Mouse (Mus musculus) stomach, embryonic 14.5 days (tissue): ENCODE data around the gene Slc46a2. TPM values are rescaled to one million over a fixed set of nuclear protein-coding genes. Genes with fewer than 3 reads are reported as not detected.

Experiments used
- ATAC-seq: fragments of 200-750 bp; cut with Nextera tagmentation; 2 replicates; pipeline ENCODE4 v1.8.0; 2017; ENCODE audit warnings: low read depth, moderate TSS enrichment; ENCODE audit not compliant: insufficient number of reproducible peaks, insufficient read depth, low FRiP score
- H3K27ac ChIP-seq: fragments of 300-500 bp; sonication (generic); 2 replicates; pipeline ENCODE4 v1.5.1; 2014; ENCODE audit warnings: mild to moderate bottlenecking, low read length, moderate library complexity, mixed read lengths
- H3K27me3 ChIP-seq: fragments of 300-500 bp; sonication (generic); 2 replicates; pipeline ENCODE4 v1.6.1; 2014; ENCODE audit warnings: low read length, control low read depth, mixed read lengths; ENCODE audit not compliant: control insufficient read depth, insufficient read depth
- H3K36me3 ChIP-seq: fragments of 300-500 bp; sonication (generic); 2 replicates; pipeline ENCODE4 v1.6.1; 2014; ENCODE audit warnings: mild to moderate bottlenecking, control low read depth, low read length, moderate library complexity, mixed read lengths; ENCODE audit not compliant: control insufficient read depth, insufficient read depth
- H3K4me1 ChIP-seq: fragments of 300-500 bp; sonication (generic); 2 replicates; pipeline ENCODE4 v1.6.1; 2014; ENCODE audit warnings: low read length, control low read depth, mixed read lengths; ENCODE audit not compliant: control insufficient read depth, insufficient read depth
- H3K4me2 ChIP-seq: fragments of 300-500 bp; sonication (generic); replicated peaks from 2 replicates; pipeline ENCODE4 v1.6.1; 2014; ENCODE audit warnings: low read depth, low read length, control low read depth
- H3K4me3 ChIP-seq: fragments of 300-500 bp; sonication (generic); 2 replicates; pipeline ENCODE4 v1.5.1; 2014; ENCODE audit warnings: low read depth, low read length, control low read depth
- H3K9ac ChIP-seq: fragments of 300-500 bp; sonication (generic); replicated peaks from 2 replicates; pipeline ENCODE4 v1.6.1; 2014; ENCODE audit warnings: low read depth, mild to moderate bottlenecking, control low read depth, low read length, moderate library complexity, mixed read lengths
- H3K9me3 ChIP-seq: fragments of 300-500 bp; sonication (generic); 2 replicates; pipeline ENCODE4 v1.6.1; 2016; ENCODE audit warnings: low read depth, low read length, control low read depth; ENCODE audit not compliant: control insufficient read depth
- WGBS: fragments of 180-500 bp; shearing (Covaris S2); extraction: QIAGEN DNeasy Blood & Tissue Kit; methylation state at CpG from one replicate; pipeline ENCODE4 v1.1.7; 2014; 5-methylcytosine and 5-hydroxymethylcytosine counted together
- polyA plus RNA-seq: library from polyadenylated mRNA; unstranded; fragments of >200 nt; fragmentation: Nextera tagmentation; extraction: Ambion mirVana; gene quantifications from 2 replicates; pipeline ENCODE4 v1.2.1, GENCODE M21; 2014

Slc46a2 gene
- polyA plus RNA-seq, 1 experiment from 2014 or later: 0.12 TPM

- H3K36me3 ChIP-seq: peaks cover 3% of the 10 kb centered on the region; the same call in 1 of the 2 replicates
- ATAC-seq: peak; percentile 78
- H3K27me3 ChIP-seq: no peaks in the 10 kb centered on the region
- 51% methylated on average over 16 of the region's 16 CpGs for WGBS
- H3K4me2 ChIP-seq: no peak overlapping the region
- H3K27ac ChIP-seq: peak overlapping the region; percentile 72; the same call in 1 of the 2 replicates
- no peaks in the 10 kb centered on the region for H3K4me1 ChIP-seq
- no peaks in the 10 kb centered on the region for H3K9me3 ChIP-seq
- no peak overlapping the region for H3K9ac ChIP-seq
- no peak overlapping the region for H3K4me3 ChIP-seq
Observed at GRCm38 (mm10) chr4:59859693-59860425, 55.0 kb downstream of the Slc46a2 start.

Other genes starting within 250 kb of the Slc46a2 start
- 55.4 and 57.6 TPM in 2 replicates for gene Inip, start 113.5 kb downstream of the Slc46a2 start, polyA plus RNA-seq
- gene Snx30, start 109.2 kb downstream of the Slc46a2 start, polyA plus RNA-seq: 8.9 and 10.8 TPM in 2 replicates
- gene Mup4, start 45.7 kb upstream of the Slc46a2 start, polyA plus RNA-seq: not detected in 2 replicates
- gene Mup6, start 49.2 kb upstream of the Slc46a2 start, polyA plus RNA-seq: not detected in 2 replicates
- gene Mup7, start 155.4 kb upstream of the Slc46a2 start, polyA plus RNA-seq: not detected in 2 replicates
- not detected in 2 replicates for gene Mup2, start 239.2 kb upstream of the Slc46a2 start, polyA plus RNA-seq